Mouse (Mus musculus) forebrain, embryonic 10.5 days (tissue): ENCODE data around the gene Cd44. TPM values are rescaled to one million over a fixed set of nuclear protein-coding genes. Genes with fewer than 3 reads are reported as not detected.

Source experiments
- DNase-seq: peaks from one replicate; pipeline ENCODE4 v3.0.0-alpha.2; 2017; ENCODE audit warnings: low spot score; ENCODE audit errors: extremely low spot score
- H3K27ac ChIP-seq: fragments of 300-500 bp; sonication (generic); 2 replicates; pipeline ENCODE4 v1.5.1; 2016; ENCODE audit warnings: mild to moderate bottlenecking
- H3K27me3 ChIP-seq: fragments of 300-500 bp; sonication (generic); 2 replicates; pipeline ENCODE4 v1.6.1; 2016; ENCODE audit warnings: mild to moderate bottlenecking; ENCODE audit not compliant: poor library complexity, severe bottlenecking
- H3K36me3 ChIP-seq: fragments of 300-500 bp; sonication (generic); replicated peaks from 2 replicates; pipeline ENCODE4 v1.6.1; 2016; ENCODE audit warnings: mild to moderate bottlenecking, moderate library complexity
- H3K4me1 ChIP-seq: fragments of 300-500 bp; sonication (generic); 2 replicates; pipeline ENCODE4 v1.6.1; 2016
- H3K4me3 ChIP-seq: fragments of 300-500 bp; sonication (generic); 2 replicates; pipeline ENCODE4 v1.5.1; 2016; ENCODE audit warnings: mild to moderate bottlenecking, moderate library complexity
- H3K9me3 ChIP-seq: fragments of 300-500 bp; sonication (generic); 2 replicates; pipeline ENCODE4 v1.6.1; 2016; ENCODE audit warnings: mild to moderate bottlenecking, moderate library complexity
- WGBS: fragments of 180-500 bp; shearing (Covaris S2); methylation state at CpG from one replicate; pipeline ENCODE4 v1.1.7; 2016; 5-methylcytosine and 5-hydroxymethylcytosine counted together
- polyA plus RNA-seq: library from polyadenylated mRNA; unstranded; fragments of >200 nt; fragmentation: Nextera tagmentation; extraction: Ambion mirVana; gene quantifications from 2 replicates; pipeline ENCODE4 v1.2.1, GENCODE M21; 2016

Gene Cd44
- polyA plus RNA-seq, 1 experiment from 2014 or later: 2.8 TPM

DNA sequence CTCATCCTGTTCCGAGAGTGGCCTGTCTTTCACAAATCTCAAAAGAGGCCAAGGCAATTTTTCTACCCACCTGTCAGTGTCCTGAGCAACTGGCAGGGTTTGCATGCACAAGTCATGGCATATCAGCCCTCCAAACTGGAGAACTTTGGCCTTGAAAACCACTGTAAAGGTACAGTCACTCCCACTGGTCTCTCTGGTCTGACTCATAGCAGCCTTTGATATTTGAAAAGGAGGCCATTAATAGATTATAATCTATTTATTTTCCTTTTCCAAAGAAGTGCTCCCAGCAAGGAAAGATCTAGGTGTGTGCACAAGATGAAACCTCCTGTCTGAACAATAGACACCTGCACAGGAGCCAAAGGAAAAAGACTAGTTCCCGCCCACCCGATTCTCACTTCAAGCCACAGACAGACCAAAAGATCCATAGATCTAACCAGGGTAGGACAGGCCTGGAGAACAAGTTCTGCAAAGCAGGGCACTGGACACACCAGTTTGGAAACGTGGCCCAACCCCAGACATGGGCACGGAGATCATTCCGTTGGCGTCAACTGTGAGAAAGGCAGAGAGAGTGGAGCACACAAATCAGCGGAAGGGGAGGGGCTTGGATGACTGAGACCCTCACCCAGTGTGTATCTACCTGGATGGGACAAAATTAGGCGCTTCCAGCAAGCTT is 75.4 kb downstream of the Cd44 start:
- Histone ChIP-seq H3K27ac (no peak overlapping the region), H3K27me3 (no peaks in the 10 kb centered on the region), H3K9me3 (no peaks in the 10 kb centered on the region), H3K36me3 (no peaks in the 10 kb centered on the region), H3K4me3 (no peak overlapping the region), H3K4me1 (no peaks in the 10 kb centered on the region)
- 93% methylated on average over 9 of the region's 9 CpGs for WGBS
- DNase-seq: no peak

DNA sequence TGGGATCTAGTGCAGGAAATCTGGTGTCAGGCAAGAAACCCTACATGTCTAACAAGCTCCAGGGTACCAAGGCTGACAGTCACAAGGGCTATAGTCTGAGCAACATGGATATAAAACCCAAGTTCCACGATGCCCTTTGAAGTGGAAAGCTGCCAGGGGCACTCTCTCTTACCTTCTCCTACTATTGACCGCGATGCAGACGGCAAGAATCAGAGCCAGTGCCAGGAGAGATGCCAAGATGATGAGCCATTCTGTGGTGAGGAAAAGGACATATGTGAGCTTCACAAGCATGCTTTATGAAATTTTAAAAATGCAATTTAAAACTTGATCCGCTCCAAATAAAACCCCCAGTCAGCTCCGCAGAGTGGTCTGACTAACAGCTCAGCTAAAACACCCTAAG is 79.4 kb downstream of the Cd44 start:
- WGBS: 94% methylated on average over 6 of the region's 6 CpGs
- DNase-seq: no peak
- no peaks in the 10 kb centered on the region for H3K36me3 ChIP-seq
- no peaks in the 10 kb centered on the region for H3K9me3 ChIP-seq
- H3K4me1 ChIP-seq: peaks cover 7% of the 10 kb centered on the region; the same call in 1 of the 2 replicates
- H3K4me3 ChIP-seq: no peak overlapping the region
- no peak overlapping the region for H3K27ac ChIP-seq
- H3K27me3 ChIP-seq: no peaks in the 10 kb centered on the region

GRCm38 (mm10) chr2:102820790-102821189 is 80.7 kb downstream of the Cd44 start:
- H3K4me1 ChIP-seq: peaks cover 7% of the 10 kb centered on the region; the same call in 1 of the 2 replicates
- 92% methylated on average over 8 of the region's 8 CpGs for WGBS
- H3K4me3 ChIP-seq: no peak overlapping the region
- no peaks in the 10 kb centered on the region for H3K27me3 ChIP-seq
- H3K27ac ChIP-seq: no peak overlapping the region
- DNase-seq: no peak
- H3K9me3 ChIP-seq: no peaks in the 10 kb centered on the region
- H3K36me3 ChIP-seq: no peaks in the 10 kb centered on the region

DNA sequence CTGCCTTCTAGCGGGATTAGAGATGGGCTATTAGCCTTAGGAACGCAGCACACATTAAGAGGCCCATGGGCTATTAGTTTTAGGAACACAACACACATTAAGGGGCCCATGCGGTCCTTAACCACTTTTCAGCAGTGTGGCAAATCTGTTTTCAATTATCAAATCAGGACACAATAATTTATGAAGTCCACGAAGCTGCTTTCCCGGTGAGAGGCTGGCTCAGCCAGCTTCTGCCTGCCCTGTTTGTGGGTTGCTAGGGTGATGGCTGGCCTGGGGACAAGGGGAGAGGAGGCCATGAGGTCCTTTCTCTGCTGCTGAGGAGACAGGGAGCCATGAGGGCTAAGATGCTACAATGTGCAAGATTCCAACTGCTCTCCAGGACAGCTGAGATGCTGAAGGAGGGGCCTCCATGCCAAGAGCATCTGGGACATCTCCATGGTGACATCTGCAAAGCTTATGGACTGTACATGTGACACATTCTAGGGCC is 81.2 kb downstream of the Cd44 start:
- peaks cover 7% of the 10 kb centered on the region; the same call in 1 of the 2 replicates for H3K4me1 ChIP-seq
- no peaks in the 10 kb centered on the region for H3K27me3 ChIP-seq
- no peaks in the 10 kb centered on the region for H3K36me3 ChIP-seq
- 0 out of 2 replicates have a peak overlapping the region, but pooled peaks have one; percentile 6 for H3K27ac ChIP-seq
- no peaks in the 10 kb centered on the region for H3K9me3 ChIP-seq
- DNase-seq: no peak
- no peak overlapping the region for H3K4me3 ChIP-seq
- WGBS: 76% methylated on average over 5 of the region's 5 CpGs

DNA sequence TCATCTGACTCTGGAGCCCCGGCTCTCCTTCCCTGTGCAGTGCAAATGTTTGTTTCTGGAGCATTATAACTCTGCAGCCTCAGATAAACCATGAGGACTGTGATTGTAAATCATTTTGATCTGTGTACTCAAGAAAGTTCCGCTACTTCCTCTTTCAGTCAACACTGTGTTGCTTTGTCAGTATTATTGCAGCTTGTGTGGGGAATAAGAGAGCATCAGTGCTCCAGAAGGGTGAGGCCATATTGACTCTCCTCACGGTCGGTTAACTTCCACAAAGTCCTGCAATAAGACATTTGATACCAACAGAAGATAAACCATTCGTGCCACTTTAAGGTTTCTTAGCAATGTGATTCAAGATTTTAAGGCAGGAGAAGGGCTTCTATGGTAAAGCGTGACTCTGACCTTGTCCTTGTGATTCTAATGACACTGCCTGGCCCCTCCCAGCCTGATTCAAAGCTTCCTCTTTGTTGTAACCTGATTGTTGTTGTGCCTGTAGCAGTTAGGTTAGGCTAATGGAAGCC is 86.1 kb downstream of the Cd44 start:
- 80% methylated on average over 6 of the region's 6 CpGs for WGBS

GRCm38 (mm10) chr2:102812756-102813155 is 88.7 kb downstream of the Cd44 start:
- Histone ChIP-seq H3K27me3 (no peaks in the 10 kb centered on the region), H3K27ac (no peak overlapping the region), H3K9me3 (no peaks in the 10 kb centered on the region), H3K36me3 (no peaks in the 10 kb centered on the region), H3K4me3 (no peak overlapping the region), H3K4me1 (no peaks in the 10 kb centered on the region)
- no peak for DNase-seq
- 85% methylated on average over 4 of the region's 4 CpGs for WGBS

More for the DNA sequence above, 86.1 kb downstream of the Cd44 start:
- Histone ChIP-seq H3K4me1 (peaks cover 3% of the 10 kb centered on the region; the same call in 1 of the 2 replicates), H3K27ac (no peak overlapping the region), H3K9me3 (no peaks in the 10 kb centered on the region), H3K36me3 (no peaks in the 10 kb centered on the region), H3K27me3 (no peaks in the 10 kb centered on the region), H3K4me3 (no peak overlapping the region)
- DNase-seq: no peak

DNA sequence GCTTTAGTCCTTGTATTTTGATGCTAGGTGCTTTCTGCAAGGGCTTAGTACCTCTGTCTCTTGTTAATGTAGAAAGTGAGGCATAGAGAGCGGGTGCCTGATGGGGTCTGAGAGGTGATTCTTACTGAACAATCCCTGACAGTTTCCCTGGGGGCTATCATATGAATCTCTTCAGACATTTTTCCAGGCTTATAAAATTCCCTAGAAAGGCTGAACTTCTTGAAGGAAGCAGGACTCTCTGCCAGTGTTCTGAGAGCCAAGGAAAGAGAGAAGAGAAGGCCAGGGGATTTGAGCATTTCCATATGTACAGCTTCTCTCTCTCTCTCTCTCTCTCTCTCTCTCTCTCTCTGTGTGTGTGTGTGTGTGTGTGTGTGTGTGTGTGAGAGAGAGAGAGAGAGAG is 92.0 kb downstream of the Cd44 start:
- Histone ChIP-seq H3K9me3 (no peaks in the 10 kb centered on the region), H3K4me1 (no peaks in the 10 kb centered on the region), H3K36me3 (no peaks in the 10 kb centered on the region), H3K4me3 (no peak overlapping the region), H3K27ac (no peak overlapping the region), H3K27me3 (no peaks in the 10 kb centered on the region)
- no peak for DNase-seq
- 87% methylated on average over 1 of the region's 1 CpGs for WGBS

GRCm38 (mm10) chr2:102807633-102808032 is 93.8 kb downstream of the Cd44 start:
- Histone ChIP-seq H3K27ac (no peak overlapping the region), H3K4me3 (no peak overlapping the region), H3K36me3 (no peaks in the 10 kb centered on the region), H3K27me3 (no peaks in the 10 kb centered on the region), H3K9me3 (no peaks in the 10 kb centered on the region), H3K4me1 (no peaks in the 10 kb centered on the region)
- WGBS: 69% methylated on average over 3 of the region's 3 CpGs
- no peak for DNase-seq

DNA sequence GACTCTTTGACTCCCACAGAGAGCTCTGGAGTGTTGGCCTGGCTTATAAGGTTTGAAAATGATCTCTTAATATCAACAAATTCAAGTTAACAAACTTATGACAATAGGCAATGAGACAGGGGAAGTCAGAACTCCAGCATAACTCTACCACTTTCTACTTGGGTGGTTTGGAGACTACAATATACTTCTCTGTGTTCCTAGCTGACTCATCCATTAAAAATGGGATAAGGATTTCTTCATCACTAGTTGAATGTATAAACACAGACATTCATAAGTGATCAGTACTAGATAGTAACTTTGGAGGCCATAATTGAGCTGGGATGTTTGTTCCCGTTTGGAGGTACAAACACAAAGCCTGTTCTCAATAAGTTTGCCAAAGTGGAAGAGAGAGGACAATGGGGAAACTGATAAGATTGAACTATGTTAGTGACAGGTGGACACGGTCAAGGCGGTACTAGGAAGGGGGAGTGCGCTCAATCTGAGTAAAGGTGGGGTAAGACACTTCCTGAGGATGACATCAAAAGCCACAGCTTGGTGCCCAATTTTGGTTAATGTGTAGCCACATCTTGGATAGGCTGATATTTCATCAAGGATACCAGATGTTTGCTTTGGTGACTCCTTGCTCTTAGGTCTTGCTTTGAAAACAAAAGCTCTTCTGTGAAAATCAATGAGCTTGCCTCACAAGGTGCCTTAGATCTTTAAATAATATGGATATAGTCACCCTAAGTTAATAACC is 95.5 kb downstream of the Cd44 start:
- Histone ChIP-seq H3K4me3 (no peak overlapping the region), H3K27me3 (no peaks in the 10 kb centered on the region), H3K9me3 (no peaks in the 10 kb centered on the region), H3K36me3 (no peaks in the 10 kb centered on the region), H3K27ac (no peak overlapping the region), H3K4me1 (no peaks in the 10 kb centered on the region)
- 92% methylated on average over 4 of the region's 4 CpGs for WGBS
- no peak for DNase-seq

- DNase-seq: no peak
- Histone ChIP-seq H3K27me3 (no peaks in the 10 kb centered on the region), H3K4me3 (no peak overlapping the region), H3K9me3 (no peaks in the 10 kb centered on the region), H3K36me3 (no peaks in the 10 kb centered on the region), H3K27ac (no peak overlapping the region), H3K4me1 (no peaks in the 10 kb centered on the region)
- 84% methylated on average over 6 of the region's 6 CpGs for WGBS
These were observed 96.2 kb downstream of the Cd44 start for GRCm38 (mm10) chr2:102805283-102805682.

DNA sequence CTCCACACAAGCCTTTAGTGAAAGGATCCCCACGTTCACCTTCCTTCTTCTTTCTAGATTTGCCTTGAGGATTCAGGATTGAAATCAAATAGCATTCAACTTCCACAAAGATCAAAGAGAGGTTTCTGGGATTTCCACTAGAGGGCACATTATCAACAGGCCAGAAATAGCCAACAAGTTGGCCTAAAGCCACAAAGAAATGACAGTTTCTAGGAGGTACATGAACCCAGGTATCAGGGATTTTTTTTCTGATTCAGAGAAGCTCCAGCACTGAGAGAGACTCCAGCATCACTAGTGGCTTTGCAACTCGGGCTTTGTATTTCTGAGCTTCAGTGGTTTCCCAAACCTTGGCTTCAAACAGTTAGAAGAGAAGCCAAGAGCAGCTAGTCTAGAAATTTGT is 97.4 kb downstream of the Cd44 start:
- no peak for DNase-seq
- Histone ChIP-seq H3K4me1 (no peaks in the 10 kb centered on the region), H3K27ac (no peak overlapping the region), H3K36me3 (no peaks in the 10 kb centered on the region), H3K27me3 (no peaks in the 10 kb centered on the region), H3K9me3 (no peaks in the 10 kb centered on the region), H3K4me3 (no peak overlapping the region)
- 51% methylated on average over 2 of the region's 2 CpGs for WGBS

DNA sequence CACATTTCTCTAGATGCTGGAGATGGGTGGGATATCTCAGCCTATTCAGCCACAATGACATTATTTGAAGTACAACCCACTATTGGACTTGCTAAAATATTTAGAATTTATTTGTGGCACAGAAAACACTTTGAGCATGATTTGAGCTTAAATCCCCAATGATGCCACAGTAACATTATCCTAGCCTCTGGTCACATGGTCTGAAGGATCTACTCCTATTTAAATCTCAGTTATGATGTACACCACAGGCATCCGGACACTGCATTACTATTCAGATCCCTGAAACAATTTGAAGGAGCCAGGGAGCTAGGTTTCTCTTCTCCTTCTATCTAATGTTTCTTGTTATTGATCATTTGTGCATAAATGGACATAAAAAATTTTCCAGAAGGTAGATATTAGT is 99.6 kb downstream of the Cd44 start:
- no peaks in the 10 kb centered on the region for H3K27me3 ChIP-seq
- no peak overlapping the region for H3K27ac ChIP-seq
- H3K4me1 ChIP-seq: peaks cover 5% of the 10 kb centered on the region; the same call in 1 of the 2 replicates
- DNase-seq: no peak
- H3K36me3 ChIP-seq: no peaks in the 10 kb centered on the region
- no peaks in the 10 kb centered on the region for H3K9me3 ChIP-seq
- 100% methylated on average over 1 of the region's 1 CpGs for WGBS
- no peak overlapping the region for H3K4me3 ChIP-seq

DNA sequence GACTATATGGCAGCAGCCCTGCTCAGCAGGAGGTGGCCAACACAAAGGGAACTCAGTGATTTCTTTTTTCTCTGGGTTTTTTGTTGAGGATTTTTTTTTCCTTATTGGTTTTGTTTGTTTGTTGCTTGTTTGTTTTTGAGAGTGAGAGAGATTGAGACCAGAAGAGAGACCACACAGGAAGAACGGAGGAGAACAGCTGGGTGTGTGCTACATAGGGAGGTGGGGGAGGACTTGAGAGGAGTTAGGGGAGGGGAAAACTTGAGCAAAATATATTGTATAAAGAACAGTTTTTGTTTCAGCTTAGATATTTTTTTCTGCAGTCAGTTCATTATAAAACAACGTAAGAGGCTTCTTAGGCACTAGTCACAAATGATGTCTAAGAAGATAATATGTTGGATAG is 103.3 kb downstream of the Cd44 start:
- H3K4me3 ChIP-seq: no peak overlapping the region
- H3K36me3 ChIP-seq: no peaks in the 10 kb centered on the region
- no peaks in the 10 kb centered on the region for H3K27me3 ChIP-seq
- no peak overlapping the region for H3K27ac ChIP-seq
- no peaks in the 10 kb centered on the region for H3K9me3 ChIP-seq
- DNase-seq: no peak
- H3K4me1 ChIP-seq: peaks cover 5% of the 10 kb centered on the region; the same call in 1 of the 2 replicates
- 83% methylated on average over 2 of the region's 2 CpGs for WGBS
